Mouse (Mus musculus) midbrain, embryonic 12.5 days (tissue): ENCODE results near the gene Lrrc10b. TPM values are rescaled to one million over a fixed set of nuclear protein-coding genes. Genes with fewer than 3 reads are reported as not detected.

ENCODE experiments used
- ATAC-seq: fragments of 200-750 bp; cut with Nextera tagmentation; 2 replicates; pipeline ENCODE4 v1.8.0; 2017; ENCODE audit warnings: low read depth, moderate TSS enrichment, moderate library complexity; ENCODE audit not compliant: low FRiP score
- H3K27ac ChIP-seq: fragments of 300-500 bp; sonication (generic); replicated peaks from 2 replicates; pipeline ENCODE4 v1.5.1; 2016; ENCODE audit warnings: mild to moderate bottlenecking
- H3K27me3 ChIP-seq: fragments of 300-500 bp; sonication (generic); 2 replicates; pipeline ENCODE4 v1.6.1; 2016; ENCODE audit warnings: mild to moderate bottlenecking
- H3K36me3 ChIP-seq: fragments of 300-500 bp; sonication (generic); 2 replicates; pipeline ENCODE4 v1.6.1; 2016
- H3K4me1 ChIP-seq: fragments of 300-500 bp; sonication (generic); 2 replicates; pipeline ENCODE4 v1.6.1; 2016
- H3K4me2 ChIP-seq: fragments of 300-500 bp; sonication (generic); replicated peaks from 2 replicates; pipeline ENCODE4 v1.6.1; 2016; ENCODE audit warnings: mild to moderate bottlenecking, moderate library complexity
- H3K4me3 ChIP-seq: fragments of 300-500 bp; sonication (generic); 2 replicates; pipeline ENCODE4 v1.5.1; 2016; ENCODE audit warnings: mild to moderate bottlenecking
- H3K9ac ChIP-seq: fragments of 300-500 bp; sonication (generic); replicated peaks from 2 replicates; pipeline ENCODE4 v1.6.1; 2016; ENCODE audit warnings: mild to moderate bottlenecking, moderate library complexity
- H3K9me3 ChIP-seq: fragments of 300-500 bp; sonication (generic); 2 replicates; pipeline ENCODE4 v1.6.1; 2016; ENCODE audit warnings: mild to moderate bottlenecking
- WGBS: fragments of 180-500 bp; shearing (Covaris S2); methylation state at CpG from one replicate; pipeline ENCODE4 v1.1.7; 2016; 5-methylcytosine and 5-hydroxymethylcytosine counted together
- polyA plus RNA-seq: library from polyadenylated mRNA; unstranded; fragments of >200 nt; fragmentation: Nextera tagmentation; extraction: Ambion mirVana; gene quantifications from 2 replicates; pipeline ENCODE4 v1.2.1, GENCODE M21; 2016

Gene Lrrc10b
- polyA plus RNA-seq, 1 experiment from 2014 or later: 0.36 TPM

DNA sequence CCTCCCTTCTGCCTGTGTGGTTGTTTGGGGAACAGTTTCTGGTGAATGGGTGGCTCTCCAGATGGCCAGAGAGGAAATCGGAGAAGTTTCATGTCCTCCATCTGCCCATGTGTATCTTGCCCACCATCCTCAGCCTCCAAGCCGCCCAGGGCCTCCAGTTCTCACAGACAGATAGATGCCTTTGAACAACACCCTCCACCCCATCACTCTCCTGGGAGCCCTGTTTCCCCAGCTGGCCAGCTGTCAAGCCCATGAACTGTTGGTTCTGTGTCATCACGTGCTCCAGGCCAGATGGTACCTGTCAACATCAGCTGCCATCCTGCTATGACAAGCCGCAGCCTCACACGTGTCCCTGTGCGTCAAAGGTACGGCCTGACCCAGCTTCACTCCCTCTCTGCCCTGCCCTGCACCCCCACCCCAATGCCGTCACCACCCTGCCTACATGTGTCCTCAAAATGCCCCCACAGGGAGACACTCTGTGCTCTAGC, 11.9 kb upstream of the Lrrc10b start:
- no peak overlapping the region for H3K9ac ChIP-seq
- no peak overlapping the region for H3K4me3 ChIP-seq
- peaks cover 9% of the 10 kb centered on the region; the same call in 1 of the 2 replicates for H3K4me1 ChIP-seq
- H3K36me3 ChIP-seq: no peaks in the 10 kb centered on the region
- H3K27ac ChIP-seq: no peak overlapping the region
- H3K27me3 ChIP-seq: no peaks in the 10 kb centered on the region
- no peak overlapping the region for H3K4me2 ChIP-seq
- ATAC-seq: no peak
- 66% methylated on average over 8 of the region's 8 CpGs for WGBS
- H3K9me3 ChIP-seq: no peaks in the 10 kb centered on the region

DNA sequence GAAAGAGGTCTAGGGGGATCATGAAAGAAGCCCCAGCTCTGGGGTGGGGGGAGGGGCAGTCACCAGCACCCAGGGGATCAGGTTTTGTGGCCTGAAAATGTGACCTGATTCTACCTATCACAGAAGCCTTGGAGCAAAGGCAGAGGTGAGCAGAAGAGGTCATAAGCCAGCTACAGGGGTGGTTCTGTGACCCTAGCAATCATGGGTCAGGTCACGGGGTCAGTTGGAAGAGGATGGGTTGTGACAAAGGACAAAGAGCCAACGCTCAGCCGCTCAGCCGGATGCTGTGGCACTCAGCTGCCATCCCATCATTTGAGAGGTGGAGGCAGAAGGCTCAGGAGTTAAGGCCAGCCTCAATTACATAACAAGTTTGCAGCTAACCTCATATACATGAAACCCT, 7.2 kb upstream of the Lrrc10b start:
- 6% methylated on average over 4 of the region's 4 CpGs for WGBS
- no peak overlapping the region for H3K4me2 ChIP-seq
- H3K4me1 ChIP-seq: peaks cover 17% of the 10 kb centered on the region

GRCm38 (mm10) chr19:10461584-10461983, 4.3 kb upstream of the Lrrc10b start:
- WGBS: 47% methylated on average over 7 of the region's 7 CpGs
- no peak for ATAC-seq
- no peaks in the 10 kb centered on the region for H3K36me3 ChIP-seq
- peaks cover 29% of the 10 kb centered on the region for H3K4me1 ChIP-seq
- H3K4me2 ChIP-seq: no peak overlapping the region
- H3K9me3 ChIP-seq: no peaks in the 10 kb centered on the region
- no peak overlapping the region for H3K27ac ChIP-seq
- H3K9ac ChIP-seq: no peak overlapping the region
- H3K27me3 ChIP-seq: peaks cover 72% of the 10 kb centered on the region
- no peak overlapping the region for H3K4me3 ChIP-seq

More for the DNA sequence above, 7.2 kb upstream of the Lrrc10b start:
- 0 out of 2 replicates have a peak overlapping the region, but pooled peaks have one; percentile 12 for H3K27ac ChIP-seq
- H3K9me3 ChIP-seq: no peaks in the 10 kb centered on the region
- H3K4me3 ChIP-seq: no peak overlapping the region
- no peak overlapping the region for H3K9ac ChIP-seq
- no peaks in the 10 kb centered on the region for H3K36me3 ChIP-seq
- ATAC-seq: no peak
- H3K27me3 ChIP-seq: peaks cover 44% of the 10 kb centered on the region

DNA sequence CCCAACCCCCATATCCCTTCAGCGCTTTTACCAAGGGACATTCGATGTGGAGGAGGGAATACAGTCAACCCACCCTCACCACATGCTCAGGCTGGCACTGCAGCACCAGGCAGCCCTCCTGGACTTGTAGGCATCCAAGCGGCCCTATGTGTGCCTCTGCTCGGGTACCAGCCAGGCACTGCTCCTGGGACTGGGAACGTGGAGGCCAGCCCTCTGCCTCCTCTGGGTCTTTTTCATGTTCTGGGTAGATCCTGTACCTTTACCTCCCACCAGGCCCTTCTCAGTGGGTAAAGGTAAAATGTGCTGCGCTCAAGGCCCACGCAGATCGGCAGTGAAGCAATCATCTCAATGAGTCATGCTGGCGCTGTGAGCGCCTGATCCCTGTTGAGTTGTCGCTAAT, 2.6 kb upstream of the Lrrc10b start:
- Histone ChIP-seq H3K4me1 (peaks cover 33% of the 10 kb centered on the region), H3K27me3 (peaks cover 89% of the 10 kb centered on the region), H3K4me2 (no peak overlapping the region), H3K36me3 (no peaks in the 10 kb centered on the region), H3K4me3 (no peak overlapping the region), H3K9me3 (no peaks in the 10 kb centered on the region), H3K27ac (no peak overlapping the region), H3K9ac (no peak overlapping the region)
- 38% methylated on average over 11 of the region's 11 CpGs for WGBS
- no peak for ATAC-seq

GRCm38 (mm10) chr19:10458096-10458495, 823 bp upstream of the Lrrc10b start:
- 29% methylated on average over 8 of the region's 8 CpGs for WGBS
- Histone ChIP-seq H3K4me1 (peaks cover 29% of the 10 kb centered on the region), H3K4me2 (peak overlapping the region; percentile 95), H3K36me3 (no peaks in the 10 kb centered on the region), H3K27ac (no peak overlapping the region), H3K9ac (no peak overlapping the region; the same call in 1 of the 2 replicates), H3K4me3 (peak overlapping the region; percentile 58; the same call in 1 of the 2 replicates), H3K9me3 (no peaks in the 10 kb centered on the region), H3K27me3 (peaks cover 94% of the 10 kb centered on the region)
- no peak for ATAC-seq

DNA sequence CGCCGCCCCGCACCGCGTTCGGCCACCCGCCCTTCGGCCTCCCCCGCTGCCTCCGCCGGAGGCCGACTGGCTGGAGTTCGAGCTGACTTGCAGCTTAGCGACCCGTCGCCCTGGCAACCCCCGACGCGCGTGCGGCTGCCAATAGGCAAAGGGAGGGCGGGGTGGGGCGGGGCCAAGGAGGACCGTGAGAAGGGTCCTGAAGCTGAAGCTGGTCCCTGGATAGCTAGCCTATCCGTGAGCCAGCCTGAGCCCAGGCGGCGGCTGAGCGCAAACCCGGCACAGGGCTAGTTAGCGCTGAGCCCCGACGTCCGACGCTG, 169 bp upstream of the Lrrc10b start:
- 1% methylated on average over 29 of the region's 34 CpGs for WGBS
- Histone ChIP-seq H3K36me3 (no peaks in the 10 kb centered on the region), H3K9me3 (no peaks in the 10 kb centered on the region), H3K4me1 (peaks cover 29% of the 10 kb centered on the region), H3K9ac (peak overlapping the region; percentile 37), H3K27me3 (peaks cover 94% of the 10 kb centered on the region), H3K27ac (peak overlapping the region; percentile 61; the same call in 1 of the 2 replicates), H3K4me2 (peak overlapping the region; percentile 95), H3K4me3 (peak overlapping the region; percentile 58)
- ATAC-seq: peak; percentile 96

GRCm38 (mm10) chr19:10455437-10455806, 1.9 kb downstream of the Lrrc10b start:
- H3K27me3 ChIP-seq: peaks cover 80% of the 10 kb centered on the region
- WGBS: 73% methylated on average over 3 of the region's 3 CpGs

DNA sequence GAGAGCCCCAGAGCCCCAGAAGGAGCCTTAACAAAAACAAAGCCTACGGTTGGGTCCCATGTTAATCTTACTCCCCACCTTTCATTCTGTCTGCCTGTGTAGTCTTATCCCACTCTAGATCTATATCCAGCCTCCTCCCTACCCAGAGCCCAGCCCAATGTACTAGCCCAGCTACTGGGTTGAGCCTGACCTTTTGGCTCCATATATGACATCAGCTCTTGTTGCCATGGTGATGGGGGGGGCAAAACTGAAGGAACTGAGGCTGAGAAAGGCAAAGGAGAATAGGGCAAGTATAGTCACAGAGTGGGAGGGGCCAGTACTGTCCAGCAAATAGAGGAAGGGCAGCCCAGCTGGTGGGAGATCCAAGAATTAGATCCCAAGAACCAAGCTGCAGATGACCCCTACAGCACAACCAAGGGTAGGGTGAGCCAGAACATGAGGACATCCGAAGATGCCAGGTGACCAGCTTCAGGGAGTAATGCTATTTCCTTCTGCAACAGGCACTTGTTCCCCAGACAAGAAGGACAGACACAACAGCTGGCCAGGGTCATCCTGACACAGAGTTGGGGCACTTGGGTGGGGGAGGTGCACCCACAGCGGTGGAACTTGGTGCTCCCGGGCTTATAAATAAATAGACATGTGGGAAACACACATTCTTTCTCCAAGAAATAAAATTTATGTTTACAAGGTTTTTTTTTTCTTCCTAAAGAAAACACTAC, 2.4 kb downstream of the Lrrc10b start:
- H3K27ac ChIP-seq: no peak overlapping the region
- WGBS: 73% methylated on average over 4 of the region's 4 CpGs
- H3K9me3 ChIP-seq: no peaks in the 10 kb centered on the region
- no peak for ATAC-seq
- peaks cover 78% of the 10 kb centered on the region for H3K27me3 ChIP-seq
- H3K4me2 ChIP-seq: no peak overlapping the region
- H3K4me1 ChIP-seq: peaks cover 23% of the 10 kb centered on the region
- no peaks in the 10 kb centered on the region for H3K36me3 ChIP-seq
- no peak overlapping the region for H3K4me3 ChIP-seq
- no peak overlapping the region for H3K9ac ChIP-seq

More at GRCm38 (mm10) chr19:10455437-10455806, 1.9 kb downstream of the Lrrc10b start:
- no peaks in the 10 kb centered on the region for H3K36me3 ChIP-seq
- no peak overlapping the region for H3K27ac ChIP-seq
- H3K4me2 ChIP-seq: no peak overlapping the region
- H3K4me3 ChIP-seq: no peak overlapping the region
- ATAC-seq: no peak
- H3K9ac ChIP-seq: no peak overlapping the region
- H3K9me3 ChIP-seq: no peaks in the 10 kb centered on the region
- H3K4me1 ChIP-seq: peaks cover 26% of the 10 kb centered on the region

DNA sequence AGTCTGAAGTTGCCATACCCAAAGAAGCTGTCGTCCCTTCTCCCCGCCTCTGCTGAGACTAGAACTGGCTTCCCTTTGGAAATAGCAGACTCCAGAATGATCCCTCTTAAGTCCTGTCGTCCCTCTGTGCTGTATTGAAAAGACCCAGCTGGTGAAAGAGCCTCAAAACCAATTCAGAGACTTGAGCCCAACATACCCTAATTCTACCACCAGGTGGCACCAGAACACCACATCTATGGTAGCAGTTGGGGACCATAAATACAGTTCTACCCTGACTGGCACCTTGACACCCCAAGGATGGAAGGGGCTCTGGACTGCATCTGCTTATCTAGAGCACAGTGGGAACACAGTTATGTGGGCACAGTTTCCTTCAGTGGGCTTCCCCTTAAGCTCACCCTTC, 7.6 kb downstream of the Lrrc10b start:
- Histone ChIP-seq H3K9ac (no peak overlapping the region), H3K4me1 (peaks cover 3% of the 10 kb centered on the region), H3K27me3 (peaks cover 27% of the 10 kb centered on the region), H3K4me3 (no peak overlapping the region), H3K4me2 (no peak overlapping the region), H3K36me3 (peaks cover 20% of the 10 kb centered on the region), H3K27ac (no peak overlapping the region), H3K9me3 (no peaks in the 10 kb centered on the region)
- 4% methylated on average over 3 of the region's 3 CpGs for WGBS
- peak; percentile 59 for ATAC-seq

GRCm38 (mm10) chr19:10449190-10449589, 8.1 kb downstream of the Lrrc10b start:
- Histone ChIP-seq H3K27me3 (peaks cover 24% of the 10 kb centered on the region; the same call in 1 of the 2 replicates), H3K27ac (no peak overlapping the region), H3K4me3 (no peak overlapping the region), H3K4me1 (peaks cover 3% of the 10 kb centered on the region), H3K9me3 (no peaks in the 10 kb centered on the region), H3K36me3 (peaks cover 26% of the 10 kb centered on the region), H3K4me2 (no peak overlapping the region), H3K9ac (no peak overlapping the region)
- 60% methylated on average over 6 of the region's 6 CpGs for WGBS
- ATAC-seq: no peak; the same call in 1 of the 2 replicates

DNA sequence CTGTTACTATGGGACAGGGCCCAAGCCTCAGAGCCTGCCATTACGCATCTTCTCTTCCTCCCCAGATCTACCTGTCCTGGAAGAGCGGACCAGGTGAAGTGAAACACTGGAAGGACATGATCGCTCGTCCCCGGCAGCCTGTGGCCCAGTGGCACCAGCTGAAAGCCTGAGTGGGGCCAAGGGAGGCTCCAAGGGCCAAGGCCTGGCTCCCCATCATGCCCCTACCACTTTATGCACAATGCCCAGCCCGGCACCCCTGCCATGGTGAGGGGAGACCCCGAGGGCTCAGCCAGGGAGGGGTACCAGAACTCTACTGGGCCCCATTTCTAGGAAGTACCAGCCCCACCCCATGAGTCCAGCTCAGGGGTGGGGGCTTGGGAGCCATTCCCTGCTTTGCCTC, 9.0 kb downstream of the Lrrc10b start:
- WGBS: 91% methylated on average over 7 of the region's 7 CpGs
- no peak for ATAC-seq
- no peaks in the 10 kb centered on the region for H3K9me3 ChIP-seq

GRCm38 (mm10) chr19:10444685-10445369, 12.4 kb downstream of the Lrrc10b start:
- H3K27me3 ChIP-seq: no peaks in the 10 kb centered on the region
- no peak overlapping the region for H3K27ac ChIP-seq
- H3K4me1 ChIP-seq: no peaks in the 10 kb centered on the region
- 94% methylated on average over 15 of the region's 15 CpGs for WGBS
- peaks cover 40% of the 10 kb centered on the region for H3K36me3 ChIP-seq
- no peak for ATAC-seq
- H3K9me3 ChIP-seq: no peaks in the 10 kb centered on the region
- H3K9ac ChIP-seq: no peak overlapping the region
- no peak overlapping the region for H3K4me3 ChIP-seq
- H3K4me2 ChIP-seq: no peak overlapping the region

More for the DNA sequence above, 9.0 kb downstream of the Lrrc10b start:
- Histone ChIP-seq H3K4me2 (no peak overlapping the region), H3K27ac (no peak overlapping the region), H3K4me1 (peaks cover 3% of the 10 kb centered on the region), H3K9ac (no peak overlapping the region; the same call in 1 of the 2 replicates), H3K4me3 (no peak overlapping the region), H3K27me3 (peaks cover 16% of the 10 kb centered on the region; the same call in 1 of the 2 replicates), H3K36me3 (peaks cover 35% of the 10 kb centered on the region)
